Comparison of ENCODE assay signal across 30 mouse cellular contexts in the genomic region with DNA sequence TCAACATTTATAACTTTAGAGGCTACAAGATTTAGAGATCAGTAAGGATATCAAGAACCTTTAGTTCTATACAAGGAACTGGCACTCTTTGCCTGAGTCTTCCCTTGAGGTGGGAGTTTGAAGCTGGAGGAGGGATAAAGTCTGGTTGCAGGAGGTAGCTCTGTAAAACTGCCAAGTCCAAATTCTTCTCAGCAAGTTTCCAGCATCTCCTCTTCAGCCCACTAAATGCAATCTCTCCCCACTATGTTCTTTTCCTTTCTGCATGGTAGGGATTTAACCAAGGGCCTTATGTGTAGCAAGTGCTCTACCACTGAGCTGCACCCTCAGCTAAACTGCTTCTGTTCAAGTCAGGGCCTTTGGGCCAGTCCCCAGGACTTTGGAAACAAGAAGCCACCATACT. TPM values are rescaled to one million over a fixed set of nuclear protein-coding genes. Genes with fewer than 3 reads are reported as not detected.
"Had no signal": no experiment of that assay in that cellular context is flagged by ENCODE, and none has a peak within 500 bp of the region (broad histone marks: within the 10 kb centered on the region; RNA-seq: fewer than 3 reads in every experiment).

No protein-coding gene starts in this region.

- H3K27me3 ChIP-seq: embryonic facial prominence, embryonic 12.5 days; embryonic facial prominence, embryonic 13.5 days; embryonic facial prominence, embryonic 15.5 days; forebrain, embryonic 12.5 days; forebrain, embryonic 13.5 days; forebrain, embryonic 15.5 days had no signal

- ATAC-seq: forebrain, embryonic 13.5 days; forebrain, embryonic 14.5 days; forebrain, embryonic 15.5 days; forebrain, embryonic 16.5 days; forebrain, postnatal 0 days had no signal

- H3K9ac ChIP-seq: embryonic facial prominence, embryonic 12.5 days; embryonic facial prominence, embryonic 13.5 days; embryonic facial prominence, embryonic 15.5 days; forebrain, embryonic 12.5 days; forebrain, embryonic 13.5 days; forebrain, embryonic 15.5 days; forebrain, postnatal 0 days had no signal

- H3K9me3 ChIP-seq: embryonic facial prominence, embryonic 10.5 days; embryonic facial prominence, embryonic 12.5 days; embryonic facial prominence, embryonic 13.5 days; embryonic facial prominence, embryonic 15.5 days; forebrain, embryonic 10.5 days; forebrain, embryonic 13.5 days; forebrain, embryonic 15.5 days; heart, embryonic 10.5 days had no signal

- H3K36me3 ChIP-seq: embryonic facial prominence, embryonic 10.5 days; embryonic facial prominence, embryonic 12.5 days; embryonic facial prominence, embryonic 13.5 days; embryonic facial prominence, embryonic 15.5 days; forebrain, embryonic 10.5 days; forebrain, embryonic 12.5 days; forebrain, embryonic 15.5 days; heart, embryonic 10.5 days had no signal

- H3K4me3 ChIP-seq: embryonic facial prominence, embryonic 10.5 days; embryonic facial prominence, embryonic 12.5 days; embryonic facial prominence, embryonic 13.5 days; embryonic facial prominence, embryonic 15.5 days; erythroblast, embryonic 14.5 days; forebrain, embryonic 10.5 days; forebrain, embryonic 12.5 days; forebrain, embryonic 13.5 days; forebrain, embryonic 15.5 days; gastrocnemius, adult 2 months; heart, adult 2 months; heart, embryonic 10.5 days had no signal

- H3K27ac ChIP-seq: embryonic facial prominence, embryonic 10.5 days; embryonic facial prominence, embryonic 12.5 days; embryonic facial prominence, embryonic 13.5 days; embryonic facial prominence, embryonic 15.5 days; forebrain, embryonic 10.5 days; forebrain, embryonic 12.5 days; forebrain, embryonic 13.5 days; forebrain, embryonic 15.5 days; gastrocnemius, adult 2 months; heart, adult 2 months; heart, embryonic 10.5 days had no signal

- H3K4me1 ChIP-seq: embryonic facial prominence, embryonic 10.5 days; embryonic facial prominence, embryonic 12.5 days; embryonic facial prominence, embryonic 13.5 days; embryonic facial prominence, embryonic 15.5 days; forebrain, embryonic 10.5 days; forebrain, embryonic 12.5 days; forebrain, embryonic 13.5 days; forebrain, embryonic 15.5 days; heart, embryonic 10.5 days had no signal

- H3K4me2 ChIP-seq: embryonic facial prominence, embryonic 12.5 days; embryonic facial prominence, embryonic 13.5 days; embryonic facial prominence, embryonic 15.5 days; forebrain, embryonic 12.5 days; forebrain, embryonic 13.5 days; forebrain, embryonic 15.5 days had no signal

- DNase-seq: cerebellum, adult 8-10 months; cerebellum, adult 9-10 months; cerebellum, adult 9-11 months; cerebellum, postnatal 10 days; cerebellum, postnatal 14 days; cerebellum, postnatal 25 days; cerebellum, postnatal 36 days; embryo, embryonic 11 days; forebrain, postnatal 0 days; gastrocnemius, adult 2 months; gastrocnemius, postnatal 10 days; gastrocnemius, postnatal 14 days; gastrocnemius, postnatal 25 days; gastrocnemius, postnatal 36 days; heart, adult 11 months; heart, adult 18-20 months; heart, adult 2 months had no signal

RNA-seq across cellular contexts. Expression of gene Gm6793, which starts 39.6 kb away (rescaled TPM):
- polyA plus RNA-seq: cortical plate, adult 2 months; heart, adult 2 months had no signal
